Mouse (Mus musculus): ENCODE results near the gene Calhm6. TPM values are rescaled to one million over a fixed set of nuclear protein-coding genes. Genes with fewer than 3 reads are reported as not detected.

Calhm6 gene
- under 1 TPM; 0.40 to 0.69 TPM for total RNA-seq (2021)
- long read RNA-seq, experiment 1: 0 reads
- long read RNA-seq, experiment 2: 0 reads

GRCm38 (mm10) chr10:34127392-34128378 lies at the start of gene Calhm6:
Calhm6 (minus strand) TSS chr10:34127984.
- peak; percentile 48 to 50 for DNase-seq

GRCm38 (mm10) chr10:34175870-34176606 lies 48.3 kb upstream of the Calhm6 start:
- no peak for DNase-seq

GRCm38 (mm10) chr10:34172663-34173282 lies 45.0 kb upstream of the Calhm6 start:
- no peak for DNase-seq

- peak in 1 of 2 experiments; percentile 67 for DNase-seq
Observed at GRCm38 (mm10) chr10:34171660-34172059, 43.9 kb upstream of the Calhm6 start.

- DNase-seq: no peak
Observed at GRCm38 (mm10) chr10:34171191-34171590, 43.4 kb upstream of the Calhm6 start.

- no peak for DNase-seq
Observed at GRCm38 (mm10) chr10:34166971-34167370, 39.2 kb upstream of the Calhm6 start.

GRCm38 (mm10) chr10:34155796-34156554 lies 28.2 kb upstream of the Calhm6 start:
- no peak for DNase-seq

- peak in 1 of 2 experiments; percentile 28 for DNase-seq
Observed at GRCm38 (mm10) chr10:34151827-34152226, 24.0 kb upstream of the Calhm6 start.

GRCm38 (mm10) chr10:34150454-34150853 lies 22.7 kb upstream of the Calhm6 start:
- no peak for DNase-seq

GRCm38 (mm10) chr10:34149772-34150171 lies 22.0 kb upstream of the Calhm6 start:
- DNase-seq: no peak

- DNase-seq: no peak
Observed at GRCm38 (mm10) chr10:34141693-34142092, 13.9 kb upstream of the Calhm6 start.

- no peak for DNase-seq
Observed at GRCm38 (mm10) chr10:34139768-34140167, 12.0 kb upstream of the Calhm6 start.

- peak in 1 of 2 experiments; percentile 38 for DNase-seq
Observed at GRCm38 (mm10) chr10:34138027-34138426, 10.2 kb upstream of the Calhm6 start.

- DNase-seq: no peak
Observed at GRCm38 (mm10) chr10:34136432-34136831, 8.6 kb upstream of the Calhm6 start.

GRCm38 (mm10) chr10:34131356-34131755 lies 3.6 kb upstream of the Calhm6 start:
- DNase-seq: peak in 1 of 2 experiments; percentile 52

- DNase-seq: peak; percentile 71 to 75
Observed at GRCm38 (mm10) chr10:34128391-34128790, 607 bp upstream of the Calhm6 start.

- no peak for DNase-seq
Observed at GRCm38 (mm10) chr10:34118421-34118820, 9.4 kb downstream of the Calhm6 start.

GRCm38 (mm10) chr10:34117770-34118169 lies 10.0 kb downstream of the Calhm6 start:
- DNase-seq: no peak

- no peak for DNase-seq
Observed at GRCm38 (mm10) chr10:34117131-34117530, 10.7 kb downstream of the Calhm6 start.

- no peak for DNase-seq
Observed at GRCm38 (mm10) chr10:34111964-34112738, 15.6 kb downstream of the Calhm6 start.
